Mouse (Mus musculus) layer of hippocampus, adult 18-20 months (tissue): ENCODE measurements around the gene Grwd1. TPM values are rescaled to one million over a fixed set of nuclear protein-coding genes. Genes with fewer than 3 reads are reported as not detected.
"Not testable (repeated sequence)": the region's sequence is repeated elsewhere in the genome, so short reads cannot be mapped to it uniquely, and the experiment has no call there.

Experiments
- DNase-seq, 2 experiments: peaks; one replicate each; pipeline ENCODE4 v3.0.0; 2022; ENCODE audit warnings: low spot score in 2 of 2
- long read RNA-seq: library from polyadenylated mRNA; stranded (forward); transcript quantifications from one replicate; pipeline ENCODE4 v2.0.0, GENCODE M21; 2021
- total RNA-seq, 2 experiments: library from RNA; stranded (reverse); gene quantifications; 2 replicates each; pipeline ENCODE4 v1.2.3; 2021

The Grwd1 gene
- 10 to 100 TPM; 20.6 to 22.5 TPM for total RNA-seq
- long read RNA-seq, transcript Grwd1-201 (7 exons, 1,898 nt), result major isoform, 35 of 40 reads
- long read RNA-seq, partial matches to known transcripts, result 2 of 40 reads
- long read RNA-seq, other reads (novel, unspliced or antisense), result 2 of 40 reads

DNA sequence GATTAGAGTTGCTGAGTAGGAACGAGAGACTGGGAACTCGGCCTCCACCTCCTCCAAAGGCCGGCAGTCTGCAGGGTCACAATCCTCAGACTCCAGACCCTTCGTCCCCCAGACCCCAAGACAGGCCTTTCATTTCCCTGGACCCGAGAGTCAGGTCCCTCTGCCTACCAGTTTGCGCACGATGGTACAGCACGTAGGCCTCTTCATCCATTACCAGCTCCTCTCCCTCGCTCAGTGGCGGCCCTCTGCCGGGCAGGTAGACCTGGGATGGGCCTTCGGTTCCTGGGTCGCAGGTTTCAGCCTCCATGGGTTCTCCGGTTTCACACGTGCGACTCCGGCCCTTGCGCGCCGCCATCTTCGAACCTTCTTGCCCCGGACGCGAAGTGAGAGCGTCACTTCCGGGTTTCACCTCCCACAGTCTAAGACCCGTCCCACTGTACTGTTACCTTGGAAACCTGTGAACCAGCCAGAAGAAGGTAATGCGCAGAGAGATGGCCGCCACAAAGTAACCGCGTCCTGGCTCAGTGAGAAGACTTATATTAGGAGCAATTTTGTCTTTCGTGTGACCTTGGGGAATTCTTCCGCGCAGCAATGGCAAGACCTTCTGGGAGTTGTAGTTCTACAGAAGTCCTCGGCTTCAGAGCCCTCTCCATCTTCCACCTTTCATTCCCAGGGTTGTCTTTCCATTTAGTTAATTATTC lies at the start of gene Grwd1:
Gene Grwd1 (minus strand): TSS at position 518 of the 701 bp plus-strand sequence.
- DNase-seq, result peak; percentile 82 to 90

DNA sequence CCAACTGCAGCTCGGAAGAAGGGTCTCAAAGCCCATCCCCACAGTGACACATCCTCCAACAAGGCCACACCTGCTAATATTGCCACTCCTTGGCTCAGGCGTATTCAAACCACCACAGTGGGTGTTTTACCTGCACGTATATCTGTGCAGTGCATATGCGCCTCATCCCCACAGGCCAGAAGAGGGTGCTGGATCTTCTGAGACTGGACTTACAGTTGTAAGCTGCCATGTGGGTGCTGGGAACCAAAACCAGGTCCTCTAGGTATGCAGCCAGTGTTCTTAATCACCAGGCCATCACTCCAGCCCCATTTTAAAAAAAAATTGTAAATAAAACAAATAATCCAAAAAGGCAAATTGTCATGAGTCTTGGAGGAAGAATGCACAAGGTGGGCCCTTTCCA lies 49.8 kb upstream of the Grwd1 start:
- no peak for DNase-seq

GRCm38 (mm10) chr7:45878278-45878677 lies 47.5 kb upstream of the Grwd1 start, which contains the start of gene Grin2d:
Grin2d (minus strand) TSS chr7:45878378.
- DNase-seq, result not testable (repeated sequence)

- no peak for DNase-seq
Observed at GRCm38 (mm10) chr7:45876895-45877294, 46.2 kb upstream of the Grwd1 start.

GRCm38 (mm10) chr7:45873061-45873947 lies 42.6 kb upstream of the Grwd1 start:
- peak; percentile 28 to 50 for DNase-seq

GRCm38 (mm10) chr7:45872624-45873023 lies 41.9 kb upstream of the Grwd1 start, which contains the start of gene Kdelr1:
Kdelr1 (plus strand) TSS chr7:45872772.
- DNase-seq, result peak; percentile 85 to 93

DNA sequence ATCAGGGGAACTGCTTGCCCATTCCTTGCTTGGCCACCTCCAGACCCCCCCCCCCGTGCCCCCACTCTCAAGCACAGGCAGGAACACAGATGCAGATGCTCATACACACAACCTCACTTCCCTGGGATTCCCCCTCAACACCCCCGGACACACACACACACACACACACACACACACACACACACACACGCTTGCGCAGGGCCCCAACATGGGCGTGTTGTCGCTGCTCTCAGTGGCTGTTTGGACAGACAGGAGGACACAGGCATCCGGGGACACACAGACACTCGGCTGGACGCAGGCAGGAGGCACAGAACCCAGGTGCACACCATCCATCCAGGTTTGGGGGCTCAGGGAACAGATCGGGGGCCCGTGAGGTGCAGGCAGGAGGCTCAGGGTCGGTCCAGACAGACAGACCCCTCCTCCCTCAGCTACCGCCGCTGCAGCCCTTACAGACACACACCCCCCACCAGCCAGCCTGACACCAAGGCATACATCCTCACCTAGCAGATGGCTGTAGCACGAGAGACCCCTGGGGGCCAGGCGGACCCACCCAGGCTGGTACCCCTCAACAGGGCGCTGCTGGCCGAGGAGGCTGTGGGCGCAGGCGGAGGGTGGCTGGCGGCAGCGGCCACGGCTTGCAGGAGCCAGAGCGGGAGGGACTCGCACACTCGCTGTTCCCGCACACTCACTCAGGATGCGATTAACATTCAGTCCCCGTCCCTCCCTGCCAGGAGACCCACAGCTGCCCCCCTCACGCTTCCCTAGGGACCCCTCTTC lies 39.7 kb upstream of the Grwd1 start:
- no peak for DNase-seq

DNA sequence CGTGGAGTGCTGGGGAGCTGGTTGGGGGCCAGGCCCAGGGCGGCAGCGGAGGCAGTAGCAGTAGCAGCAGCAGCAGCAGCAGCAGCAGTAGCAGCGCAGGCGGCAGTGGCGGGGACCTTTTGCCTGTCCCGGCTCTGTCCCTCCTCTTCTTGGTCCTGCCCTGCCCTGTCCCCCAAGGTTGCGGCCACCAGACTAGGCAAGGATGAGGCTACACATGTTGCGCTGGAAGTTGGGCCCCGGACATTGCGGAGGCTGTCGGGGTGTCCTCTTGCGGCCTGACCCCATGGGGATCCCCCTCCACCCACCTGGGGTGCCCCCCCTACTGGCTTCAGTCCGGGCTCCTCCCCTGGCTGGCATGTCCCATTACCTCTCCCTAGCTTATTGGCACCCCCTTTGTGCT lies 39.0 kb upstream of the Grwd1 start:
- no peak for DNase-seq

GRCm38 (mm10) chr7:45869107-45869670 lies 38.4 kb upstream of the Grwd1 start:
- no peak for DNase-seq

- DNase-seq, result no peak
Observed at GRCm38 (mm10) chr7:45867871-45868270, 37.1 kb upstream of the Grwd1 start.

DNA sequence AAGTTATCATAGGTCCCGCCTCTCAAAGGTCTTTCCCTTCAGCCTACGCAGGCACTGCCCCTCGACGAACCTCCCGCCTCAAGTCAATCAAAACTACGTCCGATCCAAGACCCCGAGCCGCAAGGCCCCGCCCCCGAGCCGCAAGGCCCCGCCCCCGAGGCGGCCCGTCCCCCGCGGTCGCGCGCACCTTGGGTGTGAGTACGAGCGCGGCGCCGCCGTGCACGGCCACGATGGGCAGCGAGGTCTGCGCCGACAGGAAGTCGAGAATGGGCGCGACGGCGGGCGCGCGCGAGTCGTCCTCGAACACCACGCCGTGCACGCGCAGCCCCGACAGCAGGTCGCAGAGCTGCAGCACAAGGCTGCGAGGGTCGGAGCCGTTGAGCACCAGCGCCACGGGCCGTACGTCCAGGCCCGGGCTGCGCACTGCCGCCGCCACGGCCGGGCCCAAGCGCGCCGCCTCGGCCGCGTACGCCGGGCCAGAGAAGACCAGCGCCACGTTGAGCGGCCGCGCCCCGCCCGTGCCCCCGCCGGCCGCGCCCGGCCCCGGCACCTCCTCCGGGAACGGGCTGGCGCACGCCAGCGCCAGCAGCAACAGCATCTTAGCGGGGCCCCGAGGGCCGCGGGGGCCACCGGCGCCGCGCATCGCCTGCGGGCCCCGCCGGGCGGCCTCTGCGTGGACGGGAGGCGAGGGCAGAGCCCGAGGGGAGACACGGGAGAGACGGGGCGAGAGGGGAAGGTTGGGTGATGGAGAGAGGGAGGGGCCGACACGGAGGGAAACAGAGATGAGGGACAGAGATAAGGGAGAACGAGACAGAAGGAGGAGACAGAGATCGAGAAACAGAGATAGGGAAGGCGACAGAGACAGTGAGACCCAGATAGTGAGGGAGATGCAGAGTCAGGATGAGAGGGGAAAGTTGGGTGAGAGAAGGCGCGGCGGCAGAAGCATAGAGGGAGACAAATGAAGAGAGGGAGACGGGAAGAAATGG lies 35.5 kb upstream of the Grwd1 start:
- peak; percentile 68 to 75 for DNase-seq

GRCm38 (mm10) chr7:45864435-45864834 lies 33.7 kb upstream of the Grwd1 start:
- no peak for DNase-seq

- DNase-seq, result no peak
Observed at GRCm38 (mm10) chr7:45862804-45863203, 32.1 kb upstream of the Grwd1 start.

DNA sequence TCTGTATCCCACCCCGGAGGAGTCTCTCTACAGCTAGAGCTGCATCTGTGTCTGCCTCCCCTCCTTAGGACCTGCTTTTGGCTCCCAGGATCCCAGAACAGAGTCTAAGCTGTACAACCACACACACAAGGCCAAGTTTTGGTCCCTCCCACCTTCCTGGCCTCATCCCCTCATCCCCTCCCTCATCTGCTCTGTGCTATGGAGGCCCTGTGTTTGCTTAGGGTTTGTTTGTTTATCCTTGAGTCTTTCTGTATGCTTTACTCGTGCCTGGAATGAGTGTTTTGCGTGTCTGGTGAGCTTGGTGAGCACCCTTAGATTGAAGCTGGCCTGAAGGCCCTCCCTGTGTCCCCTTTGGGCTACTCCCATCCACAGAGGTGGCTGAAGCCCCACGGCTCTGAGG lies 28.3 kb upstream of the Grwd1 start:
- no peak for DNase-seq

DNA sequence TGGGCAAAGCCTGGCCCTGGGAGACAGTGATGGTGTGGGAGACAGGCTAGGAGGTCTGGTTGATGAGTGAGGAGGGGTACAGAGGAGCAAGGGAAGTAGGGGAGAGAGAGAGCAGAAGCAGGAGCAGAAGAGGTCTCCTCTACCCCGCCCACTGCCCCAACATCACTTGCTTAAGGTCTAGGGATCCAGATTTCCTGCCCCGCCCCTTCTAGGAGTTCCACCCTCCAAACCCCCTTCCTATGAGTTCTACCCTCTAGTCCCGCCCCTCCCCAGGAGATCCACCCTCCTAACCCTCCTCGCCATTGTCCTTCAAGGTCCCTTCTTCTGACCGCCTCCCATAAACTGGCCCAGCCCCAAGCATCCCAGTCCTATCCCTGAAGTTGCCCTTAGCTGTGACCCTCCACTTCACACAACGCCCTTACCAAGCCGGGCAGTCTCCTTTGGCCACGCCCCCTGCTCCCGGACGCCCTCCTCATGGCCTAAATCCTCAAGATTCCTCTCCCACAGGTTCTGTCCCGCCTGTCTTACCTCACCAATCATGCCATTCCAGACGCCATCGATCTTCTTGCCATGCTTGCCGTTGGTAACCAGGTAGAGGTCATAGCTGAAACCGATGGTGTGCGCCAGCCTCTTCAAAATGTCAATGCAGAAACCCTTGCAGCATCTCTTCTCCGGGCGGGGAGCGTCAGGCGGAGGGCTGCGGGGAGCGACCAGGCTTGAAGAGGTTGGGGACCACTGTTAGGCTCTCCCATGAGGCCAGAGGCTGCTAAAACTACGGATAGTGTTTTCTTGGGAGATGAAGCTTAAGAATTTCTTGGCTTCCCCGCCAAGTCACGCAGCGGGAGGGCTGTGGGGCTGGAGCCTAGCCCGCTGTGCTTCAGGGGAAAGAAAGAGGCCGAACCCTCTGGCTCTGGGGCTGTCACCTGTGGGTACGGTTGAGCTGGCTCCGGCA lies 26.5 kb upstream of the Grwd1 start:
- DNase-seq, result no peak

DNA sequence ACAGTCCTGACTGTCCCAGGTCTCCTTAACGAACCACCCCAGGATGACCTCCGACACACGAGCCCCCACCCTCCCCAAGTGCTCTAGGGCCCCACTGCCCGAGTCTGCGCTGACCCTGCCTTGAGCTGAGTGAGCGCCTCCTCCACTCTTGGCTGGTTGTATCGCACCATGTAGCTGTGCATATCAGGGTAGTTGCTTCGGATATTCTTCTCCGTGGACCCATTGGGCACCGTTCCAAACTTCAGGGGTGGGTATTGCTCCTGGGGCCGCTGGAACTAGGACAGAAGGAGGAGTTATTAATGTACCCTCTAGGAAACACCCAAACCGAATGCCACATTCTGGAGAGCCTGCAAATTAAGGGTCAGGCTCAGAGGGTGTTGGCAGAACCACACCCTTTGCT lies 22.3 kb upstream of the Grwd1 start:
- no peak for DNase-seq

GRCm38 (mm10) chr7:45850661-45851060 lies 19.9 kb upstream of the Grwd1 start:
- no peak for DNase-seq

GRCm38 (mm10) chr7:45848447-45849027 lies 17.8 kb upstream of the Grwd1 start:
- DNase-seq, result no peak
